Mouse (Mus musculus) mesoderm, embryonic 11.5 days (tissue): Measurements from ENCODE around the gene Il23r.
A peak's percentile ranks its signal among the peaks of the same experiment; 100 is the strongest.

Source experiments
- DNase-seq: peaks from one replicate; pipeline ENCODE4 v3.0.0-alpha.2; 2012; ENCODE audit warnings: low read depth, low spot score

Gene Il23r

DNA sequence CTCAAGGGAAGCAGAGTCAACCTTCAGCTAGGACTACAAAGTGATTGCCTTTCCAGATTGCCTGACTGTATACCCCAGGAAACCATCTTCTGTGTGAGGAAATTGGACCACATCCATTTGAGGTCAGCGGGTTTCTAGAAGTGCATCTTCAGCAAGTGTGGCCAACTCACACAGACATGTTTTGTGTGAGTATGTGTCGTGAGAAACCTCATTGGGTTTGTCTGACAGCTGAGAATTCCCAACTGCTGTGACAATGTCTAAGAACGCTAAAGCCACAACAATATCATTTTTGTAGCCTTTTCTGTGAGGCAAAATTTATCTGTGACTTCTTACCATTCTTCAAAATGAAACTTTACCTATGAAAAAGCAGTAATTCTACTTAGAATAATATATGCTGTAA lies 59.8 kb downstream of the Il23r start:
- DNase-seq, result no peak

DNA sequence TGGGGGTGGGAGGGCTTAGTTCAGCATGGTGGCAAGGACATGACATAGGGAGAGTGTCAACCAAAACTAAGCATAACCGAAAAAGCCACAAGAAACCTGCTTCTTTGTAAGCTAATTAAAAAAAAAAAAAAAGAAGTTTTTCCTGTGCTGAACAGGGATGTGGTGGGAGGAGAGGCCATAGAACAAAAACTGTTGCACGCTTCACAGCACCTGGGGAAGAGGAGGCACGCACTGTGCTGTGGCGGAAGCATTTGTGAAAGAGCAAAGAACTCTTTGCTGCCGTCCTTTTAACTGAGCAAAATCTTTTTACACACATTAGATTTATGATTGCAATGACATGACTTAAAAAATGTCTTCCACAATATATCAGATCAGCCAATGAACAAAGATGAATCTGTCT lies 69.9 kb downstream of the Il23r start:
- no peak for DNase-seq

- no peak for DNase-seq
Observed at GRCm38 (mm10) chr6:67416557-67416956, 75.1 kb downstream of the Il23r start.

DNA sequence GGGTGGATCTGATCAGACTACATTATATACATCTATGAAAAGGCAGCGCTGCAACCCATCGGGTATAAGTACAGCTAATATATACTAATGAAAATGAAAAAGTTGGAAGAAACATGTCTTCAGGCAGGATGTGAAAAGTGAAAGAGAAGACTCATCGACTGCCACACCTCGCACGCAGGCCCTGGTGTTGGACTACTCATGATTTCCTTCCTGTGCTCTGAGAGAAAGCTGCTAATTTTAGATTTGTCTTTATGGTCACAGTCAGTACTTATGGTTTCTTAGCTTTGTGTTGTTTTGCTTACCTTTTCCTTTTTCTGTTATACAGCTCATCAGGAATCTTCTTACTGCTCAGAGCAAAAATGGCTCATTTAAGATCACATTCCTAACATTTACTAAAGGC lies 76.4 kb downstream of the Il23r start:
- no peak for DNase-seq

DNA sequence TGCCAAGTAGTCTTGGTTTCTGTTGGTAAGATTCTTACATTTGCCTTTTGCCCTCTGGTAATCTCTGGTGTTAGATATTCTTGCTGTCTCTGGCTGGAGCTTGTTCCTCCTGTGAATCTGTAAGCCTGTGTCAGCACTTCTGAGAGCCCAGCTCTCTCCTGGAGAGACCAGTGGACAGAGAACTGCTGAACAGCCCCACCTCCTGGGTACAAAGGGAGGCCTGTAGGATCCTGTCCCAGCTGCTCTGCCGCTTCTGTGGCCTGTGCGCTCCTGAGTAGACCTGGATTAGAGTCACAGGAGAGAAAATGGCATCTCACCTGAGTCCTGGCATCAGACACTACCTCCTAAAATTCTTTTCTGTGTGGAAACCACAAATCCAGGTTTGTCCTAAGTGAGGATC lies 78.3 kb downstream of the Il23r start:
- DNase-seq, result no peak

- DNase-seq, result no peak
Observed at GRCm38 (mm10) chr6:67405281-67405682, 86.4 kb downstream of the Il23r start.

GRCm38 (mm10) chr6:67399551-67399950 lies 92.1 kb downstream of the Il23r start:
- DNase-seq, result no peak

GRCm38 (mm10) chr6:67375982-67376391 lies 115.7 kb downstream of the Il23r start, which contains the start of gene Il12rb2:
Gene Il12rb2 (minus strand): TSS chr6:67376188.
- peak; percentile 11 for DNase-seq
